Mouse (Mus musculus): ENCODE data around the gene Msh2. TPM values are rescaled to one million over a fixed set of nuclear protein-coding genes. Genes with fewer than 3 reads are reported as not detected.

Gene Msh2
- polyA plus RNA-seq, 1 experiment = 6.0 TPM

Other genes with a start within 250 kb of the Msh2 start
- not detected in 2 replicates for gene Stpg4, start 244.6 kb upstream of the Msh2 start, polyA plus RNA-seq (2012; rRNA removed)
- 92.6 and 104 TPM in 2 replicates for gene Calm2, start 225.4 kb upstream of the Msh2 start, polyA plus RNA-seq (2012; rRNA removed)
- gene Epcam, start 36.4 kb upstream of the Msh2 start, polyA plus RNA-seq (2012; rRNA removed) = 612 and 917 TPM in 2 replicates
- 0.05 and 0.15 TPM in 2 replicates for gene Kcnk12, start 125.7 kb downstream of the Msh2 start, polyA plus RNA-seq (2012; rRNA removed)
- not detected in 2 replicates for gene Rpl36-ps4, start 248.6 kb downstream of the Msh2 start, polyA plus RNA-seq (2012; rRNA removed)

Data from large intestine, adult 2 months (tissue).